Mouse (Mus musculus) common myeloid progenitor, adult 5-6 weeks (primary cell): ENCODE measurements around the gene Vmn1r38. TPM values are rescaled to one million over a fixed set of nuclear protein-coding genes. Genes with fewer than 3 reads are reported as not detected.
"Not testable (repeated sequence)": the region's sequence is repeated elsewhere in the genome, so short reads cannot be mapped to it uniquely, and the experiment has no call there.

Source experiments
- ATAC-seq: replicated peaks from 2 replicates; pipeline ENCODE4 v1.8.0; 2016; ENCODE audit warnings: low read depth, mild to moderate bottlenecking, moderate TSS enrichment, inconsistent platforms; ENCODE audit not compliant: poor library complexity, severe bottlenecking
- total RNA-seq: library from RNA; stranded (forward); fragments of 200-1000, 187-1606 nt; gene quantifications from 2 replicates; pipeline ENCODE4 v1.2.3, GENCODE M21; 2017

Gene Vmn1r38
- total RNA-seq = not detected in 2 replicates

GRCm38 (mm10) chr6:66782527-66782926, at the start of gene Vmn1r38:
Gene Vmn1r38, minus strand, starts transcription at chr6:66782627.
- not testable (repeated sequence) for ATAC-seq

GRCm38 (mm10) chr6:66810509-66810908, 28.1 kb upstream of the Vmn1r38 start, which contains the start of gene Vmn1r39:
Gene Vmn1r39, minus strand, starts transcription at chr6:66810609.
- no peak for ATAC-seq

DNA sequence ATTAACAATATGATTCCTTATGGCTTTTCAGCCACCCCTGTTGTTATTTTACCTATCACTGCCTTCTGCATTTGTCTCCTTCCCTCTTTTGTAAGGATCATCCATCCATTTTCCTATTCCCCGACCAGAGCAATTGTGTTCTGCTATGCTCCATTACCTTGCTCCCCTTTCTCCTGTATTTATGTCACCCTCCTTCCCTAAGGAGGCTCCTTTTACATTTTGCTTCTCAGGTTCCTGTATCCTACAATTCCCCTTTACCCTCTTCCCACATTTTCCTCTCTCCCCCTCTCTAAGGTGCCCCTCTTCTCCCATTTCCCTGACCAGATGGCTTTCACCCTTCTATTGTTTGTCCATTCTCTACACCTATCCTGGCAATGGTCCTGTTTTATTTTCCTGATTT, 23.9 kb upstream of the Vmn1r38 start:
- ATAC-seq = no peak

GRCm38 (mm10) chr6:66805713-66806112, 23.3 kb upstream of the Vmn1r38 start:
- no peak for ATAC-seq

DNA sequence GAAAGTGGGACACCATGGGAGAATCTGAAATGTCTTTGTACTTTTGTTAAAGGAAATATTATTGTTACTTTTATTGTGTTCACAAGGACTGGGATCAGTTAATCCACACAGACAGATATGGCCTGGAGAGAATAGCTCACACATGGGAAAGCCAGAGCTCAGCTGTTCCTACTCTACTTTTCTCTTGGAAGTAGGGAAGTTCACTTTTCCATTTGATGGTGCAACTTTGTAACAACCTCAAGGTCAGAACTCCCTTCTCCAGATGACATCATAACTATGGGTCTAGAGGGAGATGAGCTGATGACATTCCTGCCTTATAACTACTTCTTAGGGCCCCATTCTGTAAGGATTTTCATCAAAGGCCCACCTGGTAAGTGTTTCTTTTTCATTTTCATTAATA, 53.3 kb downstream of the Vmn1r38 start, which contains the start of gene Vmn1r37:
Vmn1r37 (plus strand) TSS at position 301 of the 400 bp plus-strand sequence.
- ATAC-seq = not testable (repeated sequence)

Other genes with a start within 250 kb of the Vmn1r38 start
- gene Mad2l1, start 247.2 kb downstream of the Vmn1r38 start, total RNA-seq = 109 and 113 TPM in 2 replicates
- gene Vmn1r32, start 222.5 kb downstream of the Vmn1r38 start, total RNA-seq = not detected in 2 replicates
- gene Vmn1r33, start 164.3 kb downstream of the Vmn1r38 start, total RNA-seq = not detected in 2 replicates
- not detected in 2 replicates for gene Vmn1r34, start 138.7 kb downstream of the Vmn1r38 start, total RNA-seq
- gene Vmn1r35, start 96.7 kb downstream of the Vmn1r38 start, total RNA-seq = not detected in 2 replicates
- gene Vmn1r36, start 63.5 kb downstream of the Vmn1r38 start, total RNA-seq = not detected in 2 replicates
- gene Vmn1r37, start 53.2 kb downstream of the Vmn1r38 start, total RNA-seq = not detected in 2 replicates
- gene Vmn1r39, start 28.0 kb upstream of the Vmn1r38 start, total RNA-seq = not detected in 2 replicates
- 79.5 and 88.0 TPM in 2 replicates for gene Gng12, start 113.8 kb upstream of the Vmn1r38 start, total RNA-seq